Mouse (Mus musculus) limb, embryonic 14.5 days (tissue): ENCODE data around the gene Rras. TPM values are rescaled to one million over a fixed set of nuclear protein-coding genes. Genes with fewer than 3 reads are reported as not detected.

Source experiments
- ATAC-seq: fragments of 200-750 bp; cut with Nextera tagmentation; 2 replicates; pipeline ENCODE4 v1.8.0; 2017; ENCODE audit warnings: low read depth, moderate number of reproducible peaks, moderate TSS enrichment; ENCODE audit not compliant: low FRiP score
- DNase-seq: peaks from one replicate; pipeline ENCODE4 v3.0.0-alpha.2; 2015; ENCODE audit warnings: low spot score
- H3K27ac ChIP-seq: fragments of 300-500 bp; sonication (generic); replicated peaks from 2 replicates; pipeline ENCODE4 v1.5.1; 2014; ENCODE audit warnings: low read depth, mild to moderate bottlenecking, low read length, moderate library complexity, mixed read lengths
- H3K27me3 ChIP-seq: fragments of 300-500 bp; sonication (generic); 2 replicates; pipeline ENCODE4 v1.6.1; 2014; ENCODE audit warnings: low read length, mixed read lengths; ENCODE audit not compliant: control insufficient read depth, insufficient read depth
- H3K36me3 ChIP-seq: fragments of 300-500 bp; sonication (generic); 2 replicates; pipeline ENCODE4 v1.6.1; 2014; ENCODE audit warnings: mild to moderate bottlenecking, low read length, moderate library complexity, mixed read lengths; ENCODE audit not compliant: control insufficient read depth, insufficient read depth
- H3K4me1 ChIP-seq: fragments of 300-500 bp; sonication (generic); 2 replicates; pipeline ENCODE4 v1.6.1; 2014; ENCODE audit warnings: antibody characterized with exemption, low read length, mixed read lengths; ENCODE audit not compliant: control insufficient read depth, insufficient read depth
- H3K4me2 ChIP-seq: fragments of 300-500 bp; sonication (generic); replicated peaks from 2 replicates; pipeline ENCODE4 v1.6.1; 2014; ENCODE audit warnings: low read depth, mild to moderate bottlenecking, low read length, moderate library complexity; ENCODE audit not compliant: severe bottlenecking
- H3K4me3 ChIP-seq: fragments of 300-500 bp; sonication (generic); replicated peaks from 2 replicates; pipeline ENCODE4 v1.5.1; 2014; ENCODE audit warnings: low read length
- H3K9ac ChIP-seq: fragments of 300-500 bp; sonication (generic); 2 replicates; pipeline ENCODE4 v1.6.1; 2014; ENCODE audit warnings: mild to moderate bottlenecking, low read depth, low read length, moderate library complexity; ENCODE audit not compliant: severe bottlenecking
- H3K9me3 ChIP-seq: fragments of 300-500 bp; sonication (generic); 2 replicates; pipeline ENCODE4 v1.6.1; 2016; ENCODE audit warnings: low read length; ENCODE audit not compliant: control insufficient read depth
- POLR2A ChIP-seq: fragments of 200-500 bp; IDR thresholded peaks from 2 replicates; pipeline ENCODE4 v1.8.0; 2012; ENCODE audit warnings: inconsistent platforms, mild to moderate bottlenecking, moderate library complexity, borderline replicate concordance; ENCODE audit not compliant: insufficient read depth, insufficient read length; ENCODE audit errors: extremely low read depth
- WGBS: fragments of 180-500 bp; shearing (Covaris S2); extraction: QIAGEN DNeasy Blood & Tissue Kit; methylation state at CpG from one replicate; pipeline ENCODE4 v1.1.7; 2014; 5-methylcytosine and 5-hydroxymethylcytosine counted together
- polyA plus RNA-seq, 2 experiments: library from polyadenylated mRNA; depleted of rRNA in 1 of 2; stranded (reverse) in 1 of 2; unstranded in 1 of 2; fragments of >200 nt; fragmentation: Nextera tagmentation in 1 of 2; extraction: Ambion mirVana in 1 of 2; gene quantifications; 2 replicates each; pipeline versions ENCODE4 v1.2.1 to v1.2.3; 2012 to 2014

Gene Rras
- polyA plus RNA-seq, 2 experiments = 42.8 to 53.8 TPM

DNA sequence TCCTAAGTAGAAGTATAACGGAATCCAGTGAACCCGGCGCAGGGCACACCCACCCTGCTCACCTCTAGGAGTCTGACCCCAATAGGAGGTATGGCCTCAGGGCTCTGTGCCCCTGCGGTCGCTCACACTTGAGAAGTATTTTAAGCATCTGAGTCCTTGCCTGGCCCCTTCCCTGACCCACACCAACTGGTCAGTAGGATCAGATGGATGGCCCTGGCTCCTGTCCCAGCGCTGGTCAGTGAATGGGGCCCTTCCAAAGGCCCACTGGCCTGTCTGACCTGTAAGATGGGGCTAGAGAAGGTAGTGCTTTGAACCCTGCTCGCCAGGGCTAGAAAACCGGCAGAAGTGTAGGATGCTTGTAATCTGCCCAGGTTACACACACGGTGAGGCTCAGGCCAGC lies 23.1 kb downstream of the Rras start:
- 92% methylated on average over 9 of the region's 9 CpGs for WGBS
- no peak overlapping the region for H3K4me3 ChIP-seq
- H3K4me1 ChIP-seq = no peaks in the 10 kb centered on the region
- H3K9ac ChIP-seq = no peak overlapping the region
- DNase-seq = no peak
- H3K27me3 ChIP-seq = no peaks in the 10 kb centered on the region
- no peak overlapping the region for H3K4me2 ChIP-seq
- ATAC-seq = no peak
- no peaks in the 10 kb centered on the region for H3K9me3 ChIP-seq
- peaks cover 99% of the 10 kb centered on the region for H3K36me3 ChIP-seq
- no peak overlapping the region for H3K27ac ChIP-seq
- no peak for TF ChIP-seq POLR2A

DNA sequence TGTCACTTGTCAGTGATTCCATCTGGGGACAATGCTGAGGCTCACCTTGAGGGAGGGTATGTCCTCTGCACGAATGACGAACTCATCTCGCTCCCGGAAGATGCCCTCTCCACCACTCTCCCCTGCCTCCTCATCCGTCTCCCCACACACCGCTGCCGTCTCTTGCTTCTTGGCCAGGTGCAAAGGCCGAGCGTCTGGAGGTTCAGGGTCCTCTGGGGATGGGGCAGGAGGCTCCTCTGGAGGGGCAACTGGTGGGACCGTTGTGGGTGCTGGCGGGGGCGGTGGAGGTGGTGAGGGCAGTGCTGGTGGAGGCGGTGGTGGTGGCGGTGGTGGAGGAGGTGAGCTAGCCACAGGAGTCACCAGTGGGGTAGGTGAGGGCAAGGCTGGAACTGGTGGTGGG lies 25.5 kb downstream of the Rras start:
- no peak for ATAC-seq
- WGBS = 97% methylated on average over 14 of the region's 14 CpGs
- TF ChIP-seq POLR2A = no peak

GRCm38 (mm10) chr7:45045741-45046140 lies 28.0 kb downstream of the Rras start:
- WGBS = 93% methylated on average over 22 of the region's 22 CpGs

More for the DNA sequence above, 25.5 kb downstream of the Rras start:
- no peak overlapping the region for H3K9ac ChIP-seq
- no peak for DNase-seq
- no peak overlapping the region for H3K4me2 ChIP-seq
- H3K4me3 ChIP-seq = no peak overlapping the region
- H3K4me1 ChIP-seq = no peaks in the 10 kb centered on the region
- no peaks in the 10 kb centered on the region for H3K27me3 ChIP-seq
- H3K36me3 ChIP-seq = peaks cover 99% of the 10 kb centered on the region
- H3K9me3 ChIP-seq = no peaks in the 10 kb centered on the region
- no peak overlapping the region for H3K27ac ChIP-seq

GRCm38 (mm10) chr7:45046853-45047350 lies 29.1 kb downstream of the Rras start:
- WGBS = 95% methylated on average over 18 of the region's 26 CpGs
- Histone ChIP-seq H3K27ac (no peak overlapping the region), H3K9ac (no peak overlapping the region), H3K36me3 (peaks cover 89% of the 10 kb centered on the region), H3K27me3 (no peaks in the 10 kb centered on the region), H3K4me1 (peaks cover 7% of the 10 kb centered on the region; the same call in 1 of the 2 replicates), H3K4me3 (no peak overlapping the region), H3K9me3 (no peaks in the 10 kb centered on the region), H3K4me2 (no peak overlapping the region)
- TF ChIP-seq POLR2A = no peak
- no peak for DNase-seq
- no peak for ATAC-seq

More at GRCm38 (mm10) chr7:45045741-45046140, 28.0 kb downstream of the Rras start:
- ATAC-seq (no peak), DNase-seq (no peak)
- Histone ChIP-seq H3K9ac (no peak overlapping the region), H3K9me3 (no peaks in the 10 kb centered on the region), H3K4me2 (no peak overlapping the region), H3K36me3 (peaks cover 100% of the 10 kb centered on the region), H3K27ac (no peak overlapping the region), H3K27me3 (no peaks in the 10 kb centered on the region), H3K4me1 (0 out of 2 replicates have a peak, but pooled peaks cover 3% of the 10 kb centered on the region), H3K4me3 (no peak overlapping the region)
- TF ChIP-seq POLR2A = no peak

GRCm38 (mm10) chr7:45047491-45047890 lies 29.7 kb downstream of the Rras start:
- no peak for TF ChIP-seq POLR2A
- no peak overlapping the region for H3K4me3 ChIP-seq
- H3K4me1 ChIP-seq = peaks cover 7% of the 10 kb centered on the region; the same call in 1 of the 2 replicates
- peaks cover 83% of the 10 kb centered on the region for H3K36me3 ChIP-seq
- ATAC-seq = no peak
- no peaks in the 10 kb centered on the region for H3K27me3 ChIP-seq
- H3K4me2 ChIP-seq = no peak overlapping the region
- H3K9ac ChIP-seq = no peak overlapping the region
- WGBS = 96% methylated on average over 14 of the region's 14 CpGs
- no peak for DNase-seq
- no peaks in the 10 kb centered on the region for H3K9me3 ChIP-seq
- no peak overlapping the region for H3K27ac ChIP-seq
